Mouse (Mus musculus): ENCODE data around the gene E330021D16Rik. TPM values are rescaled to one million over a fixed set of nuclear protein-coding genes. Genes with fewer than 3 reads are reported as not detected.

E330021D16Rik gene
- 0.24 TPM in 1 of 2 replicates, not detected in the other for polyA plus RNA-seq (2014; fragmentation: Nextera tagmentation; extraction: Ambion mirVana)

DNA sequence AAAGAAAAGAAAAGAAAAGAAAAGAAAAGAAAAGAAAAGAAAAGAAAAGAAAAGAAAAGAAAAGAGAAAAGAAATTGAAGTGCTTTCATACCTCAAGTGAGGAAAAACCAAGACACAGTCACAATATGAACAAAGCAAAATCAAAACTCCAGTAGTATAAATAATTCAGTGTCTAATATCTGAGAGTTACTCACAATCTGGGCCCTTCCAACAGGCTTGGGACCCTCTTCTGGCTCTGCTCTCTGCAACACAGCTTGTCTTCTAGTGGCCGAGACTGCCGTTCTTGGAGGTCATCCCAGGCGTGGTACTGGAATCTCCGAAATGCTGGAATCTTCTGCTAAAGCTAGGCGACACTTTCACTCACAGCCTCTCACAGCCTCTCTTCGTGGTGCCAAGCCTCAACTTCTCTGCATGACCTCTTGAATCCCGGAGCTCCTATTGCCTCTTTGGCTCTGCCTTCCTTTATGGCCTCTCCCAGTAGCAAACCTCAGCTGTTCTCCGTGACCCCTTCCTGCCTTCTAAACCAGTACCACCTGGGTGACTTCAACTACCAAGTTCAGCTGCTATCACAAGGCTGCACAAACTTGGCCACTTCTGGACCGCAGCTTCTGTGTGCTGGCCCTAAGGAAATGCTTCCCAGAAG is at the start of gene E330021D16Rik:
Gene E330021D16Rik (minus strand): TSS at position 437 of the 643 bp plus-strand sequence.
- ATAC-seq (replicated peaks; ENCODE audit: insufficient number of reproducible peaks, low FRiP score, low TSS enrichment, low read depth) (no peak), DNase-seq (ENCODE audit: low spot score) (no peak)
- no peaks in the 10 kb centered on the region for H3K4me1 ChIP-seq (ENCODE audit: control insufficient read depth, insufficient read depth, low read length)
- H3K36me3 ChIP-seq (replicated peaks; ENCODE audit: control insufficient read depth, insufficient read depth, low read depth, low read length) = no peaks in the 10 kb centered on the region
- no peaks in the 10 kb centered on the region for H3K9me3 ChIP-seq (replicated peaks; ENCODE audit: control insufficient read depth, low read length)
- no peak within 1 kb of the TSS for H3K4me2 ChIP-seq (ENCODE audit: low read depth, low read length)
- WGBS = 85% methylated on average over 9 of the region's 9 CpGs
- H3K27me3 ChIP-seq (ENCODE audit: control insufficient read depth, insufficient read depth, low read length) = no peaks in the 10 kb centered on the region
- no peak within 1 kb of the TSS for H3K4me3 ChIP-seq (ENCODE audit: low read depth, low read length)
- H3K27ac ChIP-seq (replicated peaks; ENCODE audit: low read depth, low read length) = no peak within 1 kb of the TSS
- H3K9ac ChIP-seq (replicated peaks; ENCODE audit: low read length) = no peak within 1 kb of the TSS

DNA sequence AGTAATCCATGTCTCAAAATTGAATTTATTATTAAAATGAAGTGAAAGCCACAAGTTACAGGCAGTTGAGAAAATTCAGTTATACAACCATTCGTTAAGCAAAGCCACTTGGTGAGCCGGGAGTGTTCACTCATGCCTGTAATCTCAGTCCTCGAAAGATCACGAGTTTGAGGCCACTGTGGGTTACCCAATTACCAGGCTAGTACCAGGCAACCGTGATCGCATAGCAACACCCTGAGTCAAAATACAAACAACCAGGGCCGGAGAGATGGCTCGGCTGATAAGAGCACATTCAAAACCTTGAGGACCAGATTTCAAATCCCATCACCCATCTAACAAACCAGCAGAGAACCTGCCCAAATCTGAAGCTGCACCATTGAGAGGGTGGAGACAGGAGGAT is 49.7 kb upstream of the E330021D16Rik start:
- Histone ChIP-seq H3K4me2 (ENCODE audit: low read depth, low read length) (no peak overlapping the region), H3K27me3 (ENCODE audit: control insufficient read depth, insufficient read depth, low read length) (no peaks in the 10 kb centered on the region), H3K4me3 (ENCODE audit: low read depth, low read length) (no peak overlapping the region), H3K27ac (replicated peaks; ENCODE audit: low read depth, low read length) (no peak overlapping the region), H3K9ac (replicated peaks; ENCODE audit: low read length) (no peak overlapping the region), H3K36me3 (replicated peaks; ENCODE audit: control insufficient read depth, insufficient read depth, low read depth, low read length) (no peaks in the 10 kb centered on the region), H3K9me3 (replicated peaks; ENCODE audit: control insufficient read depth, low read length) (no peaks in the 10 kb centered on the region), H3K4me1 (ENCODE audit: control insufficient read depth, insufficient read depth, low read length) (peaks cover 2% of the 10 kb centered on the region; the same call in 1 of the 2 replicates)
- no peak for DNase-seq (ENCODE audit: low spot score)
- 83% methylated on average over 8 of the region's 8 CpGs for WGBS
- no peak for ATAC-seq (replicated peaks; ENCODE audit: insufficient number of reproducible peaks, low FRiP score, low TSS enrichment, low read depth)

DNA sequence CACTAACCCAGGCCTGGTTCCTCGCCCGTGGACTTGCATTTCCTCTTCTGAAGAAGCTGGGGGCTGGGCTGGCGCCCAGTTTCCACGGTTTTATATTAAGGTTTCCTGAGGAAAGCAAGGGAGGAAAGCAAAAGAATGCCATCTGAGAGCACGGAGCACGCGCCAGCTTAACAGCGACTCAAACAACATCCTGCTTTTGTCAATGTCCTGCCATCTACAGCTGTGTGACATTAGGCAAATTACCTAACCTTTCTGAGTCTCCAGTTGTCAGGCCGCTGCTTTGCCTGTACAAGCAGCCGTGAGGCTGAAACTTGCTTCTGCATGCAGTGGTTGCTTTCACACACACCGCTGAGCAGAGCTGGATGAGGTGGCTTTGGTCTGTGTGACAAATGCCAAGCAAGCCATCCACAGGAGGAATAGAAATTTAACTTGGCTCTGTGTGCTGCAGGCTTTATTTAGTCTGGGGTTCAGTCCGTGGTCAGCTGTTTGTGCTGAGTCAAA is 48.8 kb upstream of the E330021D16Rik start:
- Histone ChIP-seq H3K4me1 (ENCODE audit: control insufficient read depth, insufficient read depth, low read length) (peaks cover 2% of the 10 kb centered on the region; the same call in 1 of the 2 replicates), H3K9ac (replicated peaks; ENCODE audit: low read length) (no peak overlapping the region), H3K4me3 (ENCODE audit: low read depth, low read length) (no peak overlapping the region), H3K4me2 (ENCODE audit: low read depth, low read length) (no peak overlapping the region), H3K9me3 (replicated peaks; ENCODE audit: control insufficient read depth, low read length) (no peaks in the 10 kb centered on the region), H3K27ac (replicated peaks; ENCODE audit: low read depth, low read length) (no peak overlapping the region), H3K27me3 (ENCODE audit: control insufficient read depth, insufficient read depth, low read length) (no peaks in the 10 kb centered on the region), H3K36me3 (replicated peaks; ENCODE audit: control insufficient read depth, insufficient read depth, low read depth, low read length) (no peaks in the 10 kb centered on the region)
- DNase-seq (ENCODE audit: low spot score) = peak; percentile 19
- 67% methylated on average over 12 of the region's 12 CpGs for WGBS
- no peak for ATAC-seq (replicated peaks; ENCODE audit: insufficient number of reproducible peaks, low FRiP score, low TSS enrichment, low read depth)

DNA sequence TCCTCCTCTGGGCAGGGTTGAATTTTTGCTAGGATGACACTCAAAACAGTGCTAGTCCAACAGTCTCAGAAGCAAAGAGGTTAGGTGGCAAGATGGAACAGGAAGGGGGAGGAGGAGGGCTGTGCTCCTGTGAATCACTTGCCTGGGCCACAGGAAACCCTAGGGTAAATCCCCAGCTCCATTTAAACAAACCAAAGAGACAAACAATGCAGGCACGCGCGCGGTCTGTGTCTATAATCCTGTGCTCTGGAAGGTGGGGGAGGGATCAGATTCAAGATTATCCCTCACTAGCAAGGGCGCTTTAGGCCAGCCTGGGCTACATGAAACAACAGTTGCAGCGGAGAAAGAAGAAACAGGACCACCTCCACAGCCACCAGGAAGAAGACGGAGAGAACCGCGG is 48.1 kb upstream of the E330021D16Rik start:
- ATAC-seq (replicated peaks; ENCODE audit: insufficient number of reproducible peaks, low FRiP score, low TSS enrichment, low read depth) (no peak), DNase-seq (ENCODE audit: low spot score) (peak; percentile 11)
- 50% methylated on average over 9 of the region's 9 CpGs for WGBS
- no peaks in the 10 kb centered on the region for H3K27me3 ChIP-seq (ENCODE audit: control insufficient read depth, insufficient read depth, low read length)
- H3K4me2 ChIP-seq (ENCODE audit: low read depth, low read length) = no peak overlapping the region
- H3K9me3 ChIP-seq (replicated peaks; ENCODE audit: control insufficient read depth, low read length) = no peaks in the 10 kb centered on the region
- H3K4me3 ChIP-seq (ENCODE audit: low read depth, low read length) = no peak overlapping the region
- no peak overlapping the region for H3K27ac ChIP-seq (replicated peaks; ENCODE audit: low read depth, low read length)
- H3K9ac ChIP-seq (replicated peaks; ENCODE audit: low read length) = no peak overlapping the region
- H3K36me3 ChIP-seq (replicated peaks; ENCODE audit: control insufficient read depth, insufficient read depth, low read depth, low read length) = no peaks in the 10 kb centered on the region
- H3K4me1 ChIP-seq (ENCODE audit: control insufficient read depth, insufficient read depth, low read length) = no peaks in the 10 kb centered on the region

DNA sequence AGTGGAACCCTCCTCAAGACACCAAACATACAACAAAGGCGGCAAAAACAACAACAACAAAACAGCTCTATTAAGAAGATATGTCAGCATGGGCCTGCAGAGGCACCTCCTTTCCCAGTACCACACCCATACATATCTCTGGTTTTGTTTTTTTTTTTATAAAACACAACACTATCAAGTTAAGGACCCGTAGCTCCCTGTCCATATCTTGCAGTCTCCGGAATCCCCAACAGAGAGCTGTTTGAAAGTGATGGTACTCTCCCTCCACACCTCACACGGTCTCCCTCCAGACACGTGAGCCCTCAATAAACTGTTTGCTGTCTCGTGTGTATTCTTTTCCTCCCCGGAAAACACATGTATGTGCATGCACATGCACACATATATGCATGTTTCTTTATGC is 43.8 kb upstream of the E330021D16Rik start:
- no peak for ATAC-seq (replicated peaks; ENCODE audit: insufficient number of reproducible peaks, low FRiP score, low TSS enrichment, low read depth)
- H3K4me1 ChIP-seq (ENCODE audit: control insufficient read depth, insufficient read depth, low read length) = no peaks in the 10 kb centered on the region
- H3K27me3 ChIP-seq (ENCODE audit: control insufficient read depth, insufficient read depth, low read length) = no peaks in the 10 kb centered on the region
- H3K9ac ChIP-seq (replicated peaks; ENCODE audit: low read length) = no peak overlapping the region
- no peak for DNase-seq (ENCODE audit: low spot score)
- H3K27ac ChIP-seq (replicated peaks; ENCODE audit: low read depth, low read length) = no peak overlapping the region
- H3K36me3 ChIP-seq (replicated peaks; ENCODE audit: control insufficient read depth, insufficient read depth, low read depth, low read length) = no peaks in the 10 kb centered on the region
- H3K4me2 ChIP-seq (ENCODE audit: low read depth, low read length) = no peak overlapping the region
- H3K4me3 ChIP-seq (ENCODE audit: low read depth, low read length) = no peak overlapping the region
- 88% methylated on average over 7 of the region's 7 CpGs for WGBS
- no peaks in the 10 kb centered on the region for H3K9me3 ChIP-seq (replicated peaks; ENCODE audit: control insufficient read depth, low read length)

DNA sequence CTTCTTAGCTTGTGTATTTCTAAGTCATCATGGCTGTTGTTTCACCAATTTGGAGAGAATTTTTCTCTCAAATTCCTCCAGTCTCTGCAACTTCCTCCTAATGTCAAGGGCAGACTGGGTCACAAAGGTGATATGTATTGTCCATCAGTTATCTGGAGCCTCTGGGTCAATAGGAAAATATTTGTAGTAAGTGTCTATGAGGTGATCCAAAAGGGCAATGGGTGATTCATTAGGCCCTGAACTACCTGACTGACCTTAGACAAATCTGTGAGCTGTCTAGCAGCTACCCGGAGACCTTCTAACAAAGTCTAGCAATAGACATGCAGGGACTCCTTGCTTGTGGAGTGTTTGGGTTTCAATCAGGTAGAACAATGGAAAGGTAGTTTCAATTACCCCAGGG is 40.9 kb upstream of the E330021D16Rik start:
- 96% methylated on average over 1 of the region's 1 CpGs for WGBS

DNA sequence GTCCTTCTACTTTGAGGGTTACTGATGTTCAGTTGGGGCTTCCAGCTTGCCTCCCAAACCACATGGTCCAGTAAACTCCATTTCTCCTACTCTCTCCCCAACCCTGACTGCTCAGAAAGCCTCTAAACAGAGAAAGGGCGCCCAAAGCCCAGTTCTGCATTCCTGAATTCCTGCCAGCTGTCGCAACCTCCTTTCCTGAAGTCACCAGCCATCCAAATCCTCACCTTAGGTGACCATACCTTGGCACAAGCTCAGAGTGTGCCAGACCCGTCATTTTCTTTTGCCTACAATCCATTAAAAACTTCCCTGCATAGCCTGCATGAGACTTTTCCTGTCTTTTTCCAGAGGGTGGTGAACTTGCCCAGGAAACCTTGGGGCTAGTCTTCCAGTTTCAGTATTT is 40.3 kb upstream of the E330021D16Rik start:
- no peaks in the 10 kb centered on the region for H3K4me1 ChIP-seq (ENCODE audit: control insufficient read depth, insufficient read depth, low read length)
- H3K9ac ChIP-seq (replicated peaks; ENCODE audit: low read length) = no peak overlapping the region
- no peak overlapping the region for H3K27ac ChIP-seq (replicated peaks; ENCODE audit: low read depth, low read length)
- DNase-seq (ENCODE audit: low spot score) (no peak), ATAC-seq (replicated peaks; ENCODE audit: insufficient number of reproducible peaks, low FRiP score, low TSS enrichment, low read depth) (no peak)
- no peaks in the 10 kb centered on the region for H3K9me3 ChIP-seq (replicated peaks; ENCODE audit: control insufficient read depth, low read length)
- 73% methylated on average over 3 of the region's 3 CpGs for WGBS
- H3K36me3 ChIP-seq (replicated peaks; ENCODE audit: control insufficient read depth, insufficient read depth, low read depth, low read length) = no peaks in the 10 kb centered on the region
- H3K4me2 ChIP-seq (ENCODE audit: low read depth, low read length) = no peak overlapping the region
- H3K4me3 ChIP-seq (ENCODE audit: low read depth, low read length) = no peak overlapping the region
- H3K27me3 ChIP-seq (ENCODE audit: control insufficient read depth, insufficient read depth, low read length) = no peaks in the 10 kb centered on the region

More for the DNA sequence above, 40.9 kb upstream of the E330021D16Rik start:
- Histone ChIP-seq H3K27me3 (ENCODE audit: control insufficient read depth, insufficient read depth, low read length) (no peaks in the 10 kb centered on the region), H3K9me3 (replicated peaks; ENCODE audit: control insufficient read depth, low read length) (no peaks in the 10 kb centered on the region), H3K36me3 (replicated peaks; ENCODE audit: control insufficient read depth, insufficient read depth, low read depth, low read length) (no peaks in the 10 kb centered on the region), H3K4me1 (ENCODE audit: control insufficient read depth, insufficient read depth, low read length) (no peaks in the 10 kb centered on the region), H3K9ac (replicated peaks; ENCODE audit: low read length) (no peak overlapping the region), H3K4me2 (ENCODE audit: low read depth, low read length) (no peak overlapping the region), H3K27ac (replicated peaks; ENCODE audit: low read depth, low read length) (no peak overlapping the region), H3K4me3 (ENCODE audit: low read depth, low read length) (no peak overlapping the region)
- no peak for DNase-seq (ENCODE audit: low spot score)
- no peak for ATAC-seq (replicated peaks; ENCODE audit: insufficient number of reproducible peaks, low FRiP score, low TSS enrichment, low read depth)

DNA sequence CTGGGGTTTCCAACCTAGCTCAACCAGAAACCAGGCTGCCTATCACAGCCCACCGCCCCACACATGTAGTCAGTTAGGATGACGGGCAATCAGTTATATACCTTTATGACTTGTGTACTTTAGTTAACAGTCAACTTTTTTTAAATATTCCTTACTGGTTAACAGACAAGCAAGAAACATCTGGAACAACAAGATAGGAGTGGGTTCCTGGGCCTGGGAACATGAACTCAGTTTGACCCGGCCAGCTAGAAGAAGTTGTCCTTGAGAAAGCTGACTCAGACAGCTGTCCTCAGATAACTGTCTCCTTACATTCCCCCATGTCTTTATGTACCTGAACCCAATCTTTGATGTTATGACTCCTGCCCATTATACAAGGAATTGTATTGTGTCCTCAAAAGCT is 37.3 kb upstream of the E330021D16Rik start:
- no peaks in the 10 kb centered on the region for H3K4me1 ChIP-seq (ENCODE audit: control insufficient read depth, insufficient read depth, low read length)
- 89% methylated on average over 3 of the region's 3 CpGs for WGBS
- H3K4me2 ChIP-seq (ENCODE audit: low read depth, low read length) = no peak overlapping the region
- no peak for DNase-seq (ENCODE audit: low spot score)
- no peak overlapping the region for H3K27ac ChIP-seq (replicated peaks; ENCODE audit: low read depth, low read length)
- H3K9ac ChIP-seq (replicated peaks; ENCODE audit: low read length) = no peak overlapping the region
- no peaks in the 10 kb centered on the region for H3K9me3 ChIP-seq (replicated peaks; ENCODE audit: control insufficient read depth, low read length)
- no peaks in the 10 kb centered on the region for H3K36me3 ChIP-seq (replicated peaks; ENCODE audit: control insufficient read depth, insufficient read depth, low read depth, low read length)
- ATAC-seq (replicated peaks; ENCODE audit: insufficient number of reproducible peaks, low FRiP score, low TSS enrichment, low read depth) = no peak
- no peak overlapping the region for H3K4me3 ChIP-seq (ENCODE audit: low read depth, low read length)
- H3K27me3 ChIP-seq (ENCODE audit: control insufficient read depth, insufficient read depth, low read length) = no peaks in the 10 kb centered on the region

Measured in embryonic facial prominence, embryonic 11.5 days (tissue).